ENCODE assay signal across 8 mouse cellular contexts in genomic region chr9:83447771-83448170, GRCm38 (mm10). TPM values are rescaled to one million over a fixed set of nuclear protein-coding genes. Genes with fewer than 3 reads are reported as not detected.
DNase-seq lines count a peak whose midpoint lies in the region; ATAC-seq and TF ChIP-seq lines count a peak whose summit lies in the region.

No protein-coding gene starts in this region.

- H3K36me3 ChIP-seq in hindbrain, postnatal 0 days (ENCODE audit: insufficient read depth, low read length): no peaks in the 10 kb centered on the region
- no peaks in the 10 kb centered on the region for H3K36me3 ChIP-seq in macrophage (ENCODE audit: inconsistent target)

- no peaks in the 10 kb centered on the region for H3K27me3 ChIP-seq in hindbrain, postnatal 0 days (ENCODE audit: insufficient read depth, low read length)

- H3K4me3 ChIP-seq in hindbrain, postnatal 0 days (ENCODE audit: low read length): peak overlapping the region; percentile 38
- peak overlapping the region; percentile 17; the same call in 1 of the 2 replicates for H3K4me3 ChIP-seq in macrophage (ENCODE audit: inconsistent target)

- peak overlapping the region; percentile 69 for H3K4me2 ChIP-seq in hindbrain, postnatal 0 days (ENCODE audit: low read depth, low read length)

- H3K27ac ChIP-seq in hindbrain, postnatal 0 days: peak overlapping the region; percentile 72
- no peak overlapping the region for H3K27ac ChIP-seq in macrophage

- peak overlapping the region; percentile 63 for H3K9ac ChIP-seq in hindbrain, postnatal 0 days (replicated peaks; ENCODE audit: low read length)

- ATAC-seq in hindbrain, postnatal 0 days: peak; percentile 93

- H3K4me1 ChIP-seq in hindbrain, postnatal 0 days (ENCODE audit: insufficient read depth, low read length): no peaks in the 10 kb centered on the region

- DNase-seq in R1 (ENCODE audit: low read depth, low spot score): peak; percentile 60
- peak; percentile 67 to 72 for DNase-seq in cerebellum, postnatal 36 days
- peak; percentile 43 for DNase-seq in gastrocnemius, postnatal 10 days
- peak; percentile 70 for DNase-seq in hindbrain, postnatal 0 days (ENCODE audit: low spot score)
- DNase-seq in left cerebral cortex, adult 8-10 months (ENCODE audit: low spot score in 2 of 2): peak; percentile 39 to 45
- DNase-seq in right cerebral cortex, adult 18-20 months: peak; percentile 55
- DNase-seq in thymus, postnatal 4 days: peak; percentile 54

- 2% methylated on average over 22 of the region's 22 CpGs for WGBS in hindbrain, postnatal 0 days
- 5% methylated on average over 22 of the region's 22 CpGs for WGBS in macrophage (ENCODE audit: missing documents)

- no peaks in the 10 kb centered on the region for H3K9me3 ChIP-seq in hindbrain, postnatal 0 days (ENCODE audit: low read length)

- H3K79me2 ChIP-seq in macrophage (ENCODE audit: inconsistent target): no peaks in the 10 kb centered on the region

- peak; percentile 18; the same call in 1 of the 2 replicates for TF ChIP-seq CTCF in hindbrain, postnatal 0 days (IDR thresholded peaks at IDR 0.05; ENCODE audit: low read depth)

RNA-seq across cellular contexts. Expression of gene Lca5, which starts 6.8 kb away (rescaled TPM):
- 1 to 10 TPM; 4.8 to 4.9 TPM for total RNA-seq in gastrocnemius, postnatal 10 days (2021)
- 6.5 and 12.7 TPM in 2 replicates for total RNA-seq in hindbrain, postnatal 0 days (2014; rRNA removed)
- polyA plus RNA-seq in hindbrain, postnatal 0 days (2015; fragmentation: Nextera tagmentation; extraction: Ambion mirVana): 12.7 and 13.5 TPM in 2 replicates
- total RNA-seq in left cerebral cortex, adult 8-10 months (2022): 10 to 100 TPM; 14.3 to 20.8 (median 16.9) TPM
- 10 to 100 TPM in 18 of 26 experiments, 1 to 10 TPM in 8; 5.9 to 23.6 (median 12.1) TPM for total RNA-seq in macrophage (2018; cell fraction: chromatin; rRNA removed)
- 1 to 10 TPM; 1.7 to 4.3 (median 2.5) TPM for total RNA-seq in macrophage (2018; cell fraction: cytosol; rRNA removed)
- total RNA-seq in macrophage (2018; cell fraction: nucleus; rRNA removed): 10 to 100 TPM in 4 of 26 experiments, 1 to 10 TPM in 22; 2.2 to 14.5 (median 5.3) TPM
- 1.9 to 3.9 TPM (median 2.0 TPM) in 3 replicates for polyA plus RNA-seq in macrophage (2018)
